Mouse (Mus musculus): Measurements from ENCODE around the gene Ankrd10.
"Not testable (repeated sequence)": the region's sequence is repeated elsewhere in the genome, so short reads cannot be mapped to it uniquely, and the experiment has no call there.

Ankrd10 gene

DNA sequence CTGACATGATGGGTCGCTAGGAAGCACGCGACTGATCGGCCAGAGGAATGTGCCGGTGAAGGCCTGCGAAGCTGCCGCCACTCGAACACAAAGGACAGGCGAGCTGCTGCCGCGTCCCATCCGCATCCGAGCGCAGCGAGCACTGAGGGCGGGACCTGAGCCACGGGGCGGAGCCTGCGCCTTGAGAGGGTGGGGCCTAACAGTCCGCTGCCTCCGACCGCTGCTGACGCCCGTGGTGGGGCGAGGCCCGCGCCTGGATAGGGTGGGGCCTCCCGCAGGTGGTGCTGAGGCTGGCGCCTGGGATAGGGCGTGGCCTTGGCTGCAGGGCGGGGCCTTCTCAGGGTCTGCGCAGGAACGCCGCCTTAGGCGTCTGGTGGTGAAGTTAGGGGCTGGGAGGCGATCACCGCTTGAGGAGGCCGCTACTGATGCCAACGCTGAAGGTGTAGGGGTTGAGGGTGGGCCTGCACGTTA lies at the start of gene Ankrd10:
Ankrd10 (minus strand) TSS at position 147 of the 471 bp plus-strand sequence.
- peak; percentile 99 for DNase-seq

DNA sequence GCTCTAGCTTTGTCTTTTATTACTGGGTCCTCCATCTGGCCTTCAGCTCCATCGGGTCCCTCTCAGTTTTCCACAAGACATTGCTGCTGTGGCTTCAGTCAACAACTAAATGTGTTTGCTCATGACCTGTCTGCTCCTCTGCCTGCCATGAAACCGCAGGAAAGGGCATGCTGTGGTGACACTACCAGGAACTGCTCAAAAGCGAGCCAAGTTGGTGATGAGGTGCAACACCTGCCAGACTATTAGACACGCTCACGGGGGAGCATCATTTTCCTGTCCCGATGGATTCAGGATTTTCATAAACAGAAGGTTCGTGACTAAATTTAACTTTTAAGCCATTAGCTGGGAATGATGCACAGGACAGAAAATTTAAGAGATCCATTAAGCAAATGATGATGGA lies 49.0 kb upstream of the Ankrd10 start:
- DNase-seq, result no peak

DNA sequence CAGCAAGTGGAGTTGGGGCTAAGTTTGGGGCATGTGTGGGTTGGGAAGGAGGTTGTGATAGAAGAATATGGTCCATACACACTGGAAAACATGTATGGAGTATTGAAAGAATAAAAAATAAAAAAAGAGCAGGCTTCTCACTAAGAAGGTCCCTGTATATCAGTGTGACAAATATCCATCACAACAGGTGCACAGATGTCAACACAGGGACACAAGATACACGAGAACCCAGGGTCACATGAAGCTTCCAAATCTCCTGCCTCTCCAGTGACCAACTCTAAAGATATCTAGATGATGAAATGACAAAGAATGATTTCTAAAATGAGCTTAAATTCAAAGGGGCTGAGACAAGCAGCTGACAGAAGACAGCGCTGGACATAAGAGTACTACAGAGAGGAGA lies 32.8 kb upstream of the Ankrd10 start:
- DNase-seq, result no peak

DNA sequence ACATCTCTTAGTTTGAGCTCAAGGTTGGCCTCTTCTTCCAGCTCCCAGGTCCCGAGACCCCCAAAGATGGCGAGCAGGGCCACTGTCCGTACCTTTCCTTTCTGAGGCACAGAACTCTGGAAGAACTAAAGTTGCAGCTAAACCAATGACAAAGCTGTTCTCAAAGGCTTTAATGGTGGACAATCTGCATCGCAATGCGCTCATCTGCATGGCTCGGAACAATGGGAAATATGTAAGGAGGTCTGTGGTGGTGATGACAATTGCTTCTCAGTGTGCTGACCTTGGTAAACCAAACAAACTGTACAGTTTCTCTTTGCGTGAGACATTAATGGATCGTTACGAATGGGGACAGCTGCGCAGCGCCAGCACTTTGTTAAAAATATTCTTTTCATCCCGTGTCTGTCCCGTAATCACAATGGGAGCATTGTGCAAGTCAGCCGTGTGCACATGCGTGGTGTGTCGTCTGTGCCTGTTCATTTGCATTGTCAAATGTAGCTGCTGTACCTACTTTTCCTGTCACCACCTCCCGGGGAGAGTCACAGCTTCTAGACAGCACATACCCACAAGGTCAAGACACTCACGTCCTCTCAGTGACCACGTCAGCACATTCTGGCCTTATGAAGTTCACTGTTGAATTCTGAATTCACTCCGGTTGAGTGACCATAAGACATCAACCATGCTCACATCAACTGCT lies 30.6 kb upstream of the Ankrd10 start:
- DNase-seq, result not testable (repeated sequence)

DNA sequence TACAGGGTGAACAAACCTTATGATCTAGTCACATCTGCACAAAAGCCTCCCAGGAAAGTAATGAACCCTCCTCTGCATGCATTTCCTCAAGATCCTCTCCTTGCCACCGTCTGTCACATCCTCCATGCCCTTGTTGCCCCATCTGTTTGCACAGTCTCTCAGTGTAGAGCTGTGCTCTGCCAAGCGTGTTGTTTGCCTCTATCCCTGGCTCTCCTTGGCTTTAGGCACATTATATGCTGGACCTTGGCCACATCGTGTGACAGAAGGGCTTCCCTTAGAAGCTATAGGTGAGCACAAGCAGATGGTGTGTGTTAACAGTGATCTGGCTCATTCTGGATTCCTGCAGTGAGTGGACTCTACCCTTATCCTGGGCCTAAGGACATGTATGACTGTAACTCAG lies 26.4 kb upstream of the Ankrd10 start:
- DNase-seq, result no peak

- DNase-seq, result no peak
These were observed 14.5 kb upstream of the Ankrd10 start for GRCm38 (mm10) chr8:11650021-11650420.

- DNase-seq, result no peak
These were observed 7.6 kb upstream of the Ankrd10 start for GRCm38 (mm10) chr8:11643123-11643522.

DNA sequence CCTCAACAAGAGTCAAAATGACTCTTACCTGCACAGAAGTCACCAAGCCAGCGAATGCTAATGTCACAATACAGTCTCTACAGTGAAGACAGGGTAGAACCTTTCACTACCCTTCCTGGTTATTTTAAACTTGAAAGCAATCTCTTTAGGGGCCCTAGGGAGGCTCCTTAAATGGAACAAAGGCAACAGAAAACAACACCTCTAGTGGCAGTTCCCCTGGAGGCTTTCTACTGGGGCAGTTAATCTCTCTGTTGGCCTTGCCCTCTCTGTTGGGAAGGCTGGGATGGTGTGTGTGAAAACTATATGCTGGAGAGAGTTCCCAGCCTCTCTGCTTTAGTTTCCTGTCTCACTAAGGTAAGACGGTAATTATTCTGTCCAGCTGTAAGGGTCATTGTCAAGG lies 5.0 kb upstream of the Ankrd10 start:
- DNase-seq, result no peak

- no peak for DNase-seq
These were observed 2.0 kb upstream of the Ankrd10 start for GRCm38 (mm10) chr8:11637531-11637930.

DNA sequence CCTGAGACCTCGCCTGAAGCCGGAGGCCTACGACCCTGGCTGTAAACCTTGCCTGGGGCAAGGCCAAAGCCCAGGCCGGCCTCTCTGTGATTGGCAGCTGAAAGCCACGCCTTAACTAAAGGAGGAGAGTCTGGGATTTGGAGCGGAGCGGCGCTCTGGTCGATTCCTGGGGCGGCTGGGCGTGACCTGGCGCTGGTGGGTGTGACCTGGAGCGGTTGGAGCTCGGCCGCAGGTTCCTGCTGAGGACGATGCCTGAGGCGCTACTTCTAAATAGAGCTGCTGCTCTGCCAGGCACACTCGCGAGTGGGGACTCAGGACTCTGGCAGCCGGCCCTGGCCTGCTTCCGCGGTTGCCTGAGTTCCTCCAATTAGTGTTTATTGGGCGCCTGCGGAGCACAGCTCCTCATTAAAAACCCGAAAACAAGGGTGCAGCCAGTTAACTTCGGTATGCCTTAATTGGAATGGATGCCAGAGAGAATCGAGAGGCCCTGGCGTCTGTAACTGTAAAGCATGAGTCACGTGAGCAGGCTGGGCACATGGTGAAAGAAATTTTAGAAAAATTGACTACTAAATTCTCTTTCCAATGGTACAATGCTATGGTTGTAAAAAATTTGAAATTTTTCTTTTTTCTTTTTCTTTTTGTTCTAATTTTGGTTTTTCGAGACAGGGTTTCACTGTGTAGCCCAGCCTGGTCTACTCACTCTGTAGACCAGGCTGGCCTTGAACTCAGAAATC lies 934 bp upstream of the Ankrd10 start:
- peak; percentile 60 for DNase-seq

- DNase-seq, result peak; percentile 96
These were observed 462 bp downstream of the Ankrd10 start for GRCm38 (mm10) chr8:11635012-11635577.

GRCm38 (mm10) chr8:11634331-11635011 lies 1.1 kb downstream of the Ankrd10 start:
- DNase-seq, result no peak

- no peak for DNase-seq
These were observed 2.1 kb downstream of the Ankrd10 start for GRCm38 (mm10) chr8:11633414-11633813.

- DNase-seq, result no peak
These were observed 3.2 kb downstream of the Ankrd10 start for GRCm38 (mm10) chr8:11632406-11632805.

GRCm38 (mm10) chr8:11629206-11629605 lies 6.4 kb downstream of the Ankrd10 start:
- no peak for DNase-seq

GRCm38 (mm10) chr8:11628506-11629132 lies 6.9 kb downstream of the Ankrd10 start:
- no peak for DNase-seq

- DNase-seq, result no peak
These were observed 7.8 kb downstream of the Ankrd10 start for GRCm38 (mm10) chr8:11627717-11628116.

DNA sequence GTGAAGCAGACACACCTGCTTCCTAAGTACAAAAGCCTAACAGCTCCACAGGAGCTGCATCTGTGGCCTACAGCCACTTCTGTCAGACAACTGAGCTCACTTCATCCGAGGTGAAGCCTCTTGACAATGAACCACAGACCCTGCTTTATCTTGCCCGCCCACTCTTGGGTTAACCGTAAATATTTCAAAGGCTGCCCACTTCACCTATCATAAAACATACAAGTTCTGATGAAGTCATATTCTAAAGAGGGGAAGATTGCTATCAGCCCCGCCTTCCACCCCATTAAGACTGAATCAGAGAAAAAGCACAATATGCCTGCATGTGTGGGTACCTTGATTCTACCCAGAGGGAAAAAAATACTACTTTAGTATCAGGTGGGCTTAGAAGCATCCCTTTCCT lies 10.5 kb downstream of the Ankrd10 start:
- DNase-seq, result no peak

GRCm38 (mm10) chr8:11619091-11619490 lies 16.5 kb downstream of the Ankrd10 start:
- DNase-seq, result no peak

DNA sequence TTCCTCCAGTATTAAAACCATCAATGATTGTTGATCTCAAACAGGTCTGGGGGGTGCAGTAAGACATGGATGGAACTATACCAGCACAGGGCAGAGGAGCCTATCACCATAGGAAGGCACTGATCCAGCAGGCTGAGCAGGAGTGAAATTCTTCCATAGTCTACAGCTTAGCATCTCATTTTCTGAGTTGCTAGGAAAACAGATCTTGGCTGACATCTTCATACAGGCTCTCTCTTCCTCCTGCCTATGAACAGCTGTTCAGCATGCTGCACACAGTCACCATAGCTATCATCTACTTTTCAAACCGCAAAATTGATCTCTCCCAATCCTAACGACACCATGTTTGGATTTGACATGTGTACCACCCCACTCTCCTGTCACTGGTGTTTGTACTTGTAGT lies 17.5 kb downstream of the Ankrd10 start:
- DNase-seq, result no peak

DNA sequence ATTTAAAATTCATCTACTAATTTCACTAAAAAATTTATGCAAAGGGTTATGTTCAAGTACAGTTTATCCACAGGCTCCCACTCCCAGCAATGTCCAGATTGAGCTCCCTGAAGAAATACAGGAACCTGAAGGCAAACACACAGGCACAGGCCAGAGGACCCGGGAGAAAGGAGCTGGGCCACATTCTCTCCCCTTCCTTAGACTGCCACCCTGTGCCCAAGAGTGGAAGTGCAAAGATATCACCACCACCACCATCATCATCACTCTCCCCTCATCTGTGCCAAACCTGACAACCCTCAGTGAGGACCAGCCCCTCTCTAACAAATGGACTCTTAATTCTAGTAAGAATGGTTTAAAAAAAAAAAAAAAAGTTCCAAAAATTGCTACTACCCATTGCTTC lies 19.3 kb downstream of the Ankrd10 start:
- peak; percentile 66 for DNase-seq

DNA sequence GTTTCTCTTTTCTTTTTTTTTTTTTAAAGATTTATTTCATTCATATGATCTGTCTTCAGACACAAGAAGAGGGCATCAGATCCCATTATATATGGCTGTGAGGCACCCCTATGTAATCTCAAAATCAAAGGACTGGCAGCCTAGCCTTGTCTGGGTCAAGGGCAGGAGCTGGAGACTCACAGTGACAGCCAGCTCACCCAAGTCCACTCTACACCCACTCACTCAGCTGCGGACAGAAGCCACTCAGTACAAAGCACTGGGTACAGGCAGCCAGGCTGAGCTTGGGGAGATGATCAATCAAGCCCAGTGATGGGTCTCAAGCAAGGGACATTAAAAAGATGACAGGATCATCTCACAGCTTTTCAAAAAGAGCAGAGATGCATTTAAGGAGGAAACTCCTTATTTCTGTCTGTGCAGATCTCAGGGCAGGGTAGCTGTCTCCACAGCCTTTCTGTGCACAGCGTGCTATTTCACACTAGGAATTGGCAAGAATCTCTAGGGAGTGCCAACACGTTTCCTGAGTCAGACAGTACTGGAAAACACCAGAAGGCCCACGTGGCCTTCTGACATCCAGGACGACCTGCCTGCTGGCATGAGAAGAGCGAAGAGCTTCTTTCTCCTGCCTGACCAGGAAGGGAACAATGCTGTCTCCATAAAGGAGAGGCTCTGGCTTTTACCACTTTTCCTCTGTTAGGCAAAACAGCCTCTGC lies 21.3 kb downstream of the Ankrd10 start:
- no peak for DNase-seq
